Mouse (Mus musculus) liver, postnatal 0 days (tissue): ENCODE results near the gene Hist1h3f.
A peak's percentile ranks its signal among the peaks of the same experiment; 100 is the strongest.

Source experiments
- CTCF ChIP-seq: sonication (generic); IDR thresholded peaks from 2 replicates; pipeline ENCODE4 v1.5.1; 2016; ENCODE audit warnings: antibody characterized with exemption, low read depth
- EP300 ChIP-seq: IDR thresholded peaks from 2 replicates; pipeline ENCODE4 v1.6.1; 2016; ENCODE audit warnings: antibody characterized with exemption, low read depth, mild to moderate bottlenecking

GRCm38 (mm10) chr13:23524654-23525053 is 19.2 kb upstream of the Hist1h3f start:
- peak; percentile 95 for TF ChIP-seq CTCF
- TF ChIP-seq EP300, result no peak
